Mouse (Mus musculus) lung, adult 2 months (tissue): ENCODE results near the gene Trpm6.

Experiments
- CTCF ChIP-seq: fragments of 200-500 bp; IDR thresholded peaks from 2 replicates; pipeline ENCODE4 v1.5.1; 2011; ENCODE audit warnings: mild to moderate bottlenecking, low read length, control low read depth; ENCODE audit not compliant: insufficient read depth
- POLR2A ChIP-seq: fragments of 200-500 bp; IDR thresholded peaks from 2 replicates; pipeline ENCODE4 v1.6.1; 2011; ENCODE audit warnings: low read depth, mild to moderate bottlenecking, control low read depth, low read length, borderline replicate concordance; ENCODE audit errors: extremely low read depth

- TF ChIP-seq CTCF (no peak), POLR2A (no peak)
These were observed 16.6 kb downstream of the Trpm6 start for GRCm38 (mm10) chr19:18766399-18766798.
